In the genomic region with DNA sequence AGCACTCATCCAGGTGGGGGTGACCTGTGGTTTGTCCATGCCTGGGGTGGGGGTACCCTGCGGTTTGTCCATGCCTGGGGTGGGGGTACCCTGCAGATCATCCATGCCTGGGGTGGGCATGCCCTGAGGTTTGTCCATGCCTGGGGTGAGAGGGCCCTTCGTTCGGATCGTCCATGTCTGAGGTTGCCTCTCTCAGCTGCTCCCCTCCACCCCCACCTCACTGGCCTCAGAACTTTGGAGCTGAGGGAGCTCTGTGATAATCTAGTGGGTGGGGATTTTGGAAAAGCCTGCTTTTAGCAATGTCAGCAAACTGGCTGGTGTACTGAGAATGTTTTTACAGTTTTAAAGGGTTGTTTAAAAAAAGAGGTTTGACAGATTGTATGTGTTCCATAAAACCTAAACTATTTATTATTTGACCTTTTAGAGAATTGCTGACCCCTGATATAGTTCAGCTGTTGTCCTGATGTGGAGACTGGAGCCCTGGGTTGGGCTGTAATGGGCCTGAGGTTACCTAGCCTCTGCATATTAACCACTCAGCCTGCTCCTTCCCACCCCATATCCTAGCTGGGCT, we compare ENCODE assay signal across 15 mouse cellular contexts. TPM values are rescaled to one million over a fixed set of nuclear protein-coding genes. Genes with fewer than 3 reads are reported as not detected.
A peak's percentile ranks its signal among the peaks of the same experiment; 100 is the strongest.
DNase-seq lines count a peak whose midpoint lies in the region; ATAC-seq and TF ChIP-seq lines count a peak whose summit lies in the region.
"Had no signal": no experiment of that assay in that cellular context is flagged by ENCODE, and none has a peak within 500 bp of the region (broad histone marks: within the 10 kb centered on the region; RNA-seq: fewer than 3 reads in every experiment).

No protein-coding gene starts in this region.

- H3K4me2 ChIP-seq in kidney, embryonic 15.5 days = 0 out of 2 replicates have a peak overlapping the region, but pooled peaks have one; percentile 19

- peaks cover 16% of the 10 kb centered on the region for H3K4me1 ChIP-seq in heart, adult 2 months (ENCODE audit: control insufficient read depth, insufficient read depth, low read length)
- peaks cover 58% of the 10 kb centered on the region for H3K4me1 ChIP-seq in kidney, embryonic 15.5 days

- H3K79me2 ChIP-seq in heart, adult 2 months (replicated peaks; ENCODE audit: control insufficient read depth, insufficient read depth, low read length) = no peaks in the 10 kb centered on the region

- 89% methylated on average over 4 of the region's 4 CpGs for WGBS in heart, adult 2 months
- WGBS in kidney, embryonic 15.5 days = 61% methylated on average over 4 of the region's 4 CpGs

- TF ChIP-seq CTCF in heart, adult 2 months (IDR thresholded peaks at IDR 0.05) = no peak

- peak overlapping the region; percentile 81; the same call in 1 of the 2 replicates for H3K27ac ChIP-seq in heart, adult 2 months
- H3K27ac ChIP-seq in kidney, embryonic 15.5 days = peak overlapping the region; percentile 97
- H3K27ac ChIP-seq: macrophage had no signal

- ATAC-seq in kidney, embryonic 15.5 days (replicated peaks; ENCODE audit: low FRiP score) = 0 out of 2 replicates have a peak, but pooled peaks have one; percentile 9
- ATAC-seq in activated CD4-positive, CD25-positive, alpha-beta regulatory T cell, adult 4 months = no peak

- H3K36me3 ChIP-seq in heart, adult 2 months (ENCODE audit: control insufficient read depth, insufficient read depth, low read length) = no peaks in the 10 kb centered on the region
- peaks cover 32% of the 10 kb centered on the region for H3K36me3 ChIP-seq in kidney, embryonic 15.5 days

- TF ChIP-seq POLR2A in heart, adult 2 months (IDR thresholded peaks at IDR 0.05; ENCODE audit: insufficient read depth, low read depth, low read length) = no peak

- DNase-seq in heart, adult 2 months = no peak
- no peak for DNase-seq in heart, postnatal 14 days
- DNase-seq in kidney, adult 8-10 months = no peak
- DNase-seq in urinary bladder, postnatal 14 days (ENCODE audit: low spot score) = peak; percentile 41
- no peak for DNase-seq in urinary bladder, postnatal 10 days (ENCODE audit: low spot score)
- no peak for DNase-seq in layer of hippocampus, postnatal 10 days (ENCODE audit: low spot score in 2 of 2)
- DNase-seq: B cell, adult 2 months; cerebellum, postnatal 10 days; gastrocnemius, postnatal 25 days; kidney, adult 18-20 months had no signal

- H3K4me3 ChIP-seq in heart, adult 2 months = no peak overlapping the region
- H3K4me3 ChIP-seq in kidney, embryonic 15.5 days (replicated peaks) = no peak overlapping the region

- TF ChIP-seq EP300 in heart, adult 2 months (IDR thresholded peaks at IDR 0.05; ENCODE audit: insufficient read depth, low read depth, low read length) = no peak

- intact Hi-C loops in heart, adult 2 months (cut with DNase I) = no loop called here
- intact Hi-C loops in heart, postnatal 14 days (cut with DNase I) = no loop called here

- H3K9ac ChIP-seq in heart, adult 2 months (ENCODE audit: low read depth, low read length) = no peak overlapping the region
- no peak overlapping the region for H3K9ac ChIP-seq in kidney, embryonic 15.5 days

- H3K27me3 ChIP-seq in heart, adult 2 months (ENCODE audit: control insufficient read depth, insufficient read depth, low read length) = no peaks in the 10 kb centered on the region
- no peaks in the 10 kb centered on the region for H3K27me3 ChIP-seq in kidney, embryonic 15.5 days

- H3K9me3 ChIP-seq in kidney, embryonic 15.5 days (replicated peaks) = no peaks in the 10 kb centered on the region

RNA-seq across cellular contexts. Expression of a gene that starts 18.7 kb away (rescaled TPM):
- not detected for total RNA-seq in heart, adult 2 months (2021)
- not detected in 2 replicates for polyA plus RNA-seq in heart, adult 2 months (2012; rRNA removed)
- not detected for total RNA-seq in heart, postnatal 14 days (2021)
- polyA plus RNA-seq in kidney, embryonic 15.5 days (2015; fragmentation: Nextera tagmentation; extraction: Ambion mirVana) = 0.14 and 0.21 TPM in 2 replicates
- total RNA-seq in layer of hippocampus, postnatal 10 days (2021) = 1 to 10 TPM in 1 of 2 experiments, not detected in 1; 1.7 TPM
- polyA plus RNA-seq in activated CD4-positive, CD25-positive, alpha-beta regulatory T cell, adult 4 months (2017; shearing (Covaris generic)) = 10 to 100 TPM; 15.9 to 22.1 TPM
- total RNA-seq: MEL had no signal
- polyA plus RNA-seq: macrophage; testis, adult 2 months had no signal

RNA-seq across cellular contexts. Expression of a gene that starts 29.5 kb away (rescaled TPM):
- total RNA-seq in heart, adult 2 months (2021) = 10 to 100 TPM; 56.0 to 57.1 TPM
- 41.6 and 57.0 TPM in 2 replicates for polyA plus RNA-seq in heart, adult 2 months (2012; rRNA removed)
- total RNA-seq in heart, postnatal 14 days (2021) = 10 to 100 TPM; 72.2 to 78.0 TPM
- polyA plus RNA-seq in kidney, embryonic 15.5 days (2015; fragmentation: Nextera tagmentation; extraction: Ambion mirVana) = 37.3 and 39.5 TPM in 2 replicates
- total RNA-seq in layer of hippocampus, postnatal 10 days (2021) = 100 to 1,000 TPM; 197 to 215 TPM
- polyA plus RNA-seq in activated CD4-positive, CD25-positive, alpha-beta regulatory T cell, adult 4 months (2017; shearing (Covaris generic)) = 10 to 100 TPM; 13.4 to 18.5 TPM

RNA-seq across cellular contexts. Expression of a gene that starts 44.1 kb away (rescaled TPM):
- total RNA-seq in heart, adult 2 months (2021) = 10 to 100 TPM; 30.1 to 32.6 TPM
- 55.9 and 68.5 TPM in 2 replicates for polyA plus RNA-seq in heart, adult 2 months (2012; rRNA removed)
- 10 to 100 TPM; 38.6 to 41.8 TPM for total RNA-seq in heart, postnatal 14 days (2021)
- 78.9 and 97.1 TPM in 2 replicates for polyA plus RNA-seq in kidney, embryonic 15.5 days (2015; fragmentation: Nextera tagmentation; extraction: Ambion mirVana)
- 10 to 100 TPM; 19.1 to 24.0 TPM for total RNA-seq in layer of hippocampus, postnatal 10 days (2021)
- 10 to 100 TPM; 27.1 to 51.2 TPM for polyA plus RNA-seq in activated CD4-positive, CD25-positive, alpha-beta regulatory T cell, adult 4 months (2017; shearing (Covaris generic))
